Mouse (Mus musculus) left cerebral cortex, postnatal 25 days (tissue): ENCODE results near the gene Ramp2. TPM values are rescaled to one million over a fixed set of nuclear protein-coding genes. Genes with fewer than 3 reads are reported as not detected.
A peak's percentile ranks its signal among the peaks of the same experiment; 100 is the strongest.

Experiments used
- DNase-seq, 2 experiments: peaks; one replicate each; pipeline ENCODE4 v3.0.0; 2022; ENCODE audit warnings: low spot score in 2 of 2, mixed read lengths in 1 of 2
- intact Hi-C: fragments of 180-260 bp; cut with DNase I; formaldehyde crosslinking; loops from one replicate; pipeline ENCODE4 v1.15.1; 2025
- total RNA-seq, 2 experiments: library from RNA; stranded (reverse); gene quantifications; 2 replicates each; pipeline ENCODE4 v1.2.3; 2021

Ramp2 gene
- 10 to 100 TPM; 39.9 to 44.5 TPM for total RNA-seq

DNA sequence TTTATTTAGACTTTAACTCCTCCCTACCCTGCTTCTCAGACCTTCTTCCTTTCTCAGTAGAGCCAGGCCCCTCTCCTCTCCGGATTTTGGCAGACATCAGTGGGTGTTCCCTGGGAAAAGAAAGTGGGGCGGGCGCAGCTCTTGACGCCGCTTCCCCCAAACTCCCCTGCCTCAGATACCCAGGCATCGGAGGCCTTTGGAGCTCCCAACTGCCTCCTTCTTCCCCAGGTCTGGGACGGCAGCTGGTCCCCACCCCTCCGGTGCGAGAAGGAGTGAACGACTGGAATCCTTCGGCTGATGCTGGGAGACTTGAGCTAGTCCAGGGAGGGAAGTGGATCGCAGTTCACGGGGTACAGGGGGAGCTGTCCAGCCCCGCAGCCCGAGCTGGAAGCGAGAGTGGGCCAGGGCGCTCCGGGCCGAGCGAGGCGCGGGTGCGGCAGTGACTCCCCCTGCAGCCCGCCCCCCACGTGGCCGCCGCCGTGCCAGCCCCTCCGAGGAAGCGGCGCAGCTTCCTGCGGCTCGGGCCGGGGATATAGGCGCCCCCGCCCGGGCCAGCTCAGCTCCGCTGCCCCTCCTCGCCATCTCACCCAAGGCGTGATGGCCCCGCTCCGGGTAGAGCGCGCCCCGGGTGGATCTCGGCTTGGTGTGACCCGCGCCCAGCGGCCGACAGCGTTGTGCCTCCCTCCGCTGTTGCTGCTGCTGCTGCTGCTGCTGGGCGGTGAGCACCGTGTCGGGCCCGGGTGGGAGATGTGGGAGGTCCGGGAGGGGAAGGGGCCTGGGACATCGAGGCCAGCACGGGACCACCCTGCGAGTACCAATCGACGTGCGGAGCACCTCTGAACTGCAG, at the start of gene Ramp2:
Gene Ramp2 (plus strand): TSS at position 174 of the 847 bp plus-strand sequence.
- DNase-seq, result peak in 1 of 2 experiments; percentile 36
- intact Hi-C loops, result loop anchor here (2.0 kb wide), 1 partner anchor 15 kb away; no protein-coding TSS in a partner anchor

DNA sequence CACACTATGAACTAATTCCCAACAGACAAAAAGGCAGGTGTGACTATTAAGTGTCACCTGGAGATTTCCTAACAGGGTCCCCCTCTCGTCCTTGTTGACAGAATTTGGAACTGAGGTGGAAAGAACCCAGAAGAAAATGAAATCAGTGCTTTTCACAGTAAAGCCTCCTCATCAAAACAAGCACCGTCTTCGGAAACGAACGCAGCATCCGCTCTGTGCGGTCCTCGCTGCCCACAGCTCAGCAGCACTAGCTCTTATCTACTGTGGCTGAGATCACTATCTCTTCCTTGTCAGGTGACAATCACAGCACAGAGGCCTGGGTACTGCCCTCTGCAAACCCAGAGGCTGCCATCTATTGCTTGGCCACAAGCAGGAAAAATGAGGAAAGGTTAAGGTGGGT, 49.7 kb upstream of the Ramp2 start:
- no peak for DNase-seq
- intact Hi-C loops, result no loop called here

- intact Hi-C loops, result no loop called here
- DNase-seq, result no peak
Observed at GRCm38 (mm10) chr11:101199555-101199954, 46.3 kb upstream of the Ramp2 start.

DNA sequence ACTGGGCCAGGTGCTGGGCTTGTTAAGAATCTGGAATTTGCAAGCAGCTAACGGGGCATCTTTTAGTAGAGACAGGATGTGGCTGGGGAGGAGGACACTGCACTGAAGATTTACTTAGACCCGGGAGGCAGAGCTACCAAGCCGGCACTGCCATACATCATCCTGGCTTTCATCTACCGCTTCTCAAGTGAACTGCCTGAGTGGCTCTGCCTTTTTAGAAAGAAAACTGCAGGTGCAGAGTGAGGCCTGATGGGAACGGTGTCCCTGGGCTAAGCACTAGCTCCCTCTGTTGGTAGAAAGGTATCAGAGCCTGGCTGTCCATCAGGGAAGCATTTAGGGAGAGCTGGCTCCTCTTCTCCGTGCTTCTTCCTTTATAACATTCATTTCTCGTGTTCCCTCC, 44.8 kb upstream of the Ramp2 start:
- intact Hi-C loops, result no loop called here
- peak in 1 of 2 experiments; percentile 74 for DNase-seq

GRCm38 (mm10) chr11:101211970-101212369, 33.9 kb upstream of the Ramp2 start:
- peak; percentile 36 to 78 for DNase-seq
- intact Hi-C loops, result loop anchor here (1.0 to 5.0 kb wide), 3 partner anchors 38 to 185 kb away; partner anchors contain the start of gene Becn1

DNA sequence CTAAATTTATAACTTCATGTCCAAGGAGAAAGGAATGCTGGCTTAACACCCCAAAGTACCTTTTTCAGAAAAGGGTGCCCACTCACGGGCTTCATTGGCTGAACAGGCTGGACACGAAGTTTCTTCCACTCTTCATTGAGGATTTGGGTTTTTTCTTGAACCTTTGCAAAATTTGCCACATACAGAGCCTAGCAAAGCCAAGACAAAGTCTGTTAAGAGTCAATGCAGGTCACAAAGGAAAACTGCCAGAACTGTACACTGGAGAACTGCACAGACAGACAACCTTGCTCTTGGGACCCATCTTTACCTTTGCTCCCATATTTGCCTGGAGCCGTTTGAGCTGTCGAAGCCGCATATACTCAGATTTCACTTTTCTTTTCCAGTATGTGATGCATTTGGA, 28.9 kb upstream of the Ramp2 start:
- intact Hi-C loops, result no loop called here
- no peak for DNase-seq

GRCm38 (mm10) chr11:101218436-101219055, 27.3 kb upstream of the Ramp2 start:
- intact Hi-C loops, result no loop called here
- no peak for DNase-seq

DNA sequence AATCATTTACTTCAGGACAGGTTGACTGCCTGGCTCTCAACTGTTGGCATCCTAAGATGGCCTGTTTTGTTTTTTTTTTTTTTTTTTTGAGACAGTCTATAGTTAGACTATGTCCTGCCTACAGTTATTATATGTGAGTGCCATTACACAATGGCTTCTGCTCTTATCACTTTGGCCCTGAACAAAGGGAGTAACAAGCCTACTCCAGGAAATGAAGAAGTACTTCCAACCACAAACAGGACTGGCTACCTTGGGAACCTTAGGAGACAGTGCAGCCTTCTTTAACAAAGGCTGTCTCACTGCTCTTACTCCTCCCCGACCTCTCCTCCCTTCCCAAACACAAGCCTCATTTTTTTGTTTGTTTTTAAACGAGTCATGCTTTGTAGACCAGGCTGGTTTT, 25.0 kb upstream of the Ramp2 start:
- intact Hi-C loops, result no loop called here
- no peak for DNase-seq

GRCm38 (mm10) chr11:101221306-101221986, 24.4 kb upstream of the Ramp2 start:
- intact Hi-C loops, result no loop called here
- no peak for DNase-seq

- intact Hi-C loops, result no loop called here
- DNase-seq, result no peak
Observed at GRCm38 (mm10) chr11:101224337-101224736, 21.5 kb upstream of the Ramp2 start.

DNA sequence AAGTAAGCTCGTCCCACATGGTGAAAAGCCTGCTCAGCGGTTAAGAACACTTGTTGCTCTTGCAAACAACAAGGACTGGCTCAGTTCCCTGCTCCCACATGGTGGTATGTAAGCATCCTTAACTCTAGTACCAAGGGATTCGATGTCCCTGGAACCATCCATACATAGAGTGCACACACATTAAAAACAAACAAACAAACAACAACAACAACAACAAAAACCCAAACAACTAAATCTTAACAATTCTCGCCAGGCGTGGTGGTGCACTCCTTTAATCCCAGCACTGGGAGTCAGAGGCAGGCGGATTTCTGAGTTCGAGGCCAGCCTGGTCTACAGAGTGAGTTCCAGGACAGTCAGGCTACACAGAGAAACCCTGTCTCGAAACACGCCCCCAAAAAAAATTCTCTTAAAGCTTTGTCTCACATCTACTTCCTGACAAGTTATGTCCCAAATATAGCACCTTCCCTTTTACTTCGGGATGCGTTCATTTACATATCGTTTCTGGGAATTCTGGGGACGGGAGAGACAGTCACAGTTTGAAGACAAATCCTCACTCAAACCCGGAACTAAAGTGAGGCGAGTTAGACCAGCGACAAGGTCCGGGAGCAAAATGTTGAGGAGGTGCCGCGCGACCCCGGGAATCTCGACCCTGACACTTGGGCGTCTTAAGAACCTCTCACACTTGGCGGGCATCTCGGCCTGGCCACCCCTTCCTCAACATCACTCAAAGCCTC, 20.3 kb upstream of the Ramp2 start:
- intact Hi-C loops, result no loop called here
- DNase-seq, result peak in 1 of 2 experiments; percentile 6

DNA sequence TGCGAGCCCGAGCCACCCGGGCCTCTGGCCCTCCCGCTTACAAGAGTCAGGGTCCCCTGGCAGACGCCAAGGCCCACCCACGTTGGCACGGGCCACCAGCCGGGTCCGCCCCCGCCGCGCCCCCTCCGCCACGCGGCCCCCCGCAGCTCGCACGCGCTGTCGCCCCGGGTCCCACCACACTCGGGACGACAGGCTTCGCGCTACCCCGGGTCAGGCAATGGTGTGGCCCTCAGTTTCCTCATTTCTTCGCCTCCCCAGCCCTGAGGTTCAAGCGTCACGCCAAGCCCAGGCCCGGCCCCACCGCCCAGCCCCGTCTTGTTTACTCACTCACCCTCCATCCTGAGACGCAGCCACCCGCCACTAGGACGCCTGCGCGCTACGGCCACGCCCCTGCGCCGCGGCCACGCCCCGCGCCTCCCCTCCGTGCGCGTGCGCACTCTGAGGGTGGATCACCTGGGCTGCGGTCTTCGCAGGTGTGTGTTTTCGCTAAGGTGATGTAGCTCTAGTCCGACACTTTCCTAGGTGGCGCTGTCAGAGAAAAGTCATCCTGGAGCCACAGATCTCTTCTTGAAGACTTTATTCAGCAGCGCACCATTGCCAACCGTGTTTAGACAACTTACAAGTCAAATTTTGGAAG, 19.6 kb upstream of the Ramp2 start, which contains the start of gene Ezh1:
Gene Ezh1 (minus strand): TSS at position 399 of the 637 bp plus-strand sequence.
- DNase-seq, result peak; percentile 89 to 91
- intact Hi-C loops, result no loop called here

DNA sequence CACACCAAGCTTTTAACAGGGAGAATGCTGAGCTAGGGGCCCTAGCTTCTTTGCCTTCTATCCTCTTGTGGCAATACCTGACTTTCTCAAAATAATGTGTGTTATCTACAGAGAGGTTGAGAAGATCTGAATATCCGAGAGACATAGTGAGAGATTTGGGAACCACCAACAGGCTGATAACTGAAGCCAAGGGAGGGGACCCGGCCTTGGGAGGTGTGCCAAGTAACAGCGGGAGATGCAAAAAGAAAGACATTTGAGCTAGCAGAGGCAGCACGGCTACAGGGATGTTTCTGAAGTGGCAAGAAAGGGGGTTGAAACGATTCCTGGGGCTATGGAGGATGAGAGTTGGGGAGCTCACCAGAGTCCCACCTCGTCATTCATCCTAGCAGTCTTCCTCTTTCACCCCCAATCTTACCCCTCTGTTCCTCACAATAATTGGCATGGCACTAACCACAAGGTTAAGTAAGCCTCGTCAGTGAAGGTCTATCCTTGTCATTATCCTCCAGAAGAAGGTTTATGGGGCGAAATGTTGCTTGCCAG, 16.4 kb upstream of the Ramp2 start:
- no peak for DNase-seq
- intact Hi-C loops, result no loop called here

- intact Hi-C loops, result loop anchor here (2.0 kb wide), 1 partner anchor 17 kb away; the partner anchor contains the start of gene Ramp2
- no peak for DNase-seq
Observed at GRCm38 (mm10) chr11:101230061-101230511, 15.7 kb upstream of the Ramp2 start.

DNA sequence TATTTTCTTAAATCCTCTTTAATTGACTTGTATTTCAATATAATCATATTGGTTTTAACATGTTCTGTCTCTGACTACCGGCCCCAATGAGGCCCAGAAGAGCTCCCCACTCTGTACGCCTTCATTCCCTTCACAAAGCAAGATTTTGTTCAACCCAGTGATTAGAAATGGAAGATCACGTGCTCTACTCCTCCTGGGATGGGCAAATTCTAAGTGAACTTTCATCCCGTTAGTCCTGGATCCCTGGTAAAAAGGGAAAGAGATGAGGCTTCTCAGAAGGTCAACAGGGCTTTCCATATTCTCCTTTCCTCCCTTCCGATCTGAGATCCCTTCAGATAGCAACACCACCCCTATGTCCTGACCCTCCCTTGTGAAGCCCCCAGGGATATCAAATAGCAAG, 15.3 kb upstream of the Ramp2 start:
- intact Hi-C loops, result loop anchor here (2.0 kb wide), 1 partner anchor 16 kb away; the partner anchor contains the start of gene Ramp2
- no peak for DNase-seq

DNA sequence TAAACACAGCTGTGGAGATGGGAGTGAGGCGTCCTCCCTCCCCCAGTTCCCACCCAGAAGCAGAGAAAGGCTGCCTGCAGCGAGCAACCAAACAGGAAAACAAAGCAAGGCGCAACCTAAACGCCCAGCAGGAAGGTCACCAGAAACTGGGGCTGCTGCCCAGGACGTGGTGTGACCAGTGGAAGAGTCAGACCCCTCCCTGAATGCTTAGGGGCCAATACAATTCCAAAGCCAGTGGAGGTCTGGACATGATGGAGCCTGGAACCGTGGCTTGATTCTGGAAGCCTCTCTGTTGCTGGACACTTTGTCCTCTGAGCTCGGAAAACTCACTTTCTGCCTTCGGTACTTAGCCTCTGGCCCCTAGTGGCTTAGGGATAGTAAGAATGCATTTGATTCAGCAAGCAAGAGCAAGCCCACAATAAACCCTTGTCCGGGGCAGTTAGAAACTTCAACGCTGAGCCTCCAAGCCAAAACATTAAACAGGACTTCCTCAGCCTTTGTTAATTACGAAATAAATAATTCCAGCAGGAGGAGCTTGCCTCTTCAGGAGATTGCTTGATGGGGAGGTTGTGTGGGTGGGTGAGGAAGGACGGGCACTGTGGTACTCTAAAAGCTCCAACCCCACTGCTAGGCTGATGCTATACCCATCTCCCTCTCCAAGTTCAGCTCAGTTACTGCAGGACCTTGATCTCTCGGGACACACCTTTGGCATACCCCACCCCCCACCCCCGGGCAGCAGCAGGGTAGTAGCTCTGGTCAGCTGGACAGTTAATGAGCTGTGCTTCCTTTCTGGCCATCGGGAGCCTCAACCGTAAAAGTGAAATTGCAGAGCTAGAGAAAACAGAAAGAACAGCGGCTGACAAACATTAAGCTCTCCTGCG, 14.6 kb upstream of the Ramp2 start:
- intact Hi-C loops, result loop anchor here (2.0 kb wide), 1 partner anchor 16 kb away; the partner anchor contains the start of gene Ramp2
- peak in 1 of 2 experiments; percentile 6 for DNase-seq

- intact Hi-C loops, result no loop called here
- no peak for DNase-seq
Observed at GRCm38 (mm10) chr11:101232010-101232839, 13.6 kb upstream of the Ramp2 start.
